Mouse (Mus musculus): ENCODE data around the gene Gm16506.

Gene Gm16506

DNA sequence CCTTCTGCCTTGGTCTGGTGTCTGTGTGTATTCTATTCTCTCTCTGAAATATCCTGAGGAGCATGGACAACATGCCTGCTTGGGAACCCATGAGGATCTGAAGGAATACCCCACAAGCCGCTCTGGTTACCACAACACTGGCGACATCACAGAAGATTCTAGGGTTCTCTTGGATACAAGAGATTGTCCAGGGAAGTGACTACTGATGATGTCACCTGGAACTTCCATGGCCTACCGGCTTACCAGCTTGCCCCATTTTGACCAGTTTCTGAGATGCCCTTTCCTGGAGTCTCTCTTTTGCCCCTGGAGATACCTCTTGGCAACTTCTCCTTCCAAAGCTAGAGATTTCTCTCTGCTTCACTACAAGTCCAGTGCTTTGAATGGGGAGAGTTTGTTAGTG lies at the start of gene Gm16506:
Gene Gm16506 (minus strand): TSS at position 101 of the 400 bp plus-strand sequence.
- WGBS: 97% methylated on average over 3 of the region's 3 CpGs

DNA sequence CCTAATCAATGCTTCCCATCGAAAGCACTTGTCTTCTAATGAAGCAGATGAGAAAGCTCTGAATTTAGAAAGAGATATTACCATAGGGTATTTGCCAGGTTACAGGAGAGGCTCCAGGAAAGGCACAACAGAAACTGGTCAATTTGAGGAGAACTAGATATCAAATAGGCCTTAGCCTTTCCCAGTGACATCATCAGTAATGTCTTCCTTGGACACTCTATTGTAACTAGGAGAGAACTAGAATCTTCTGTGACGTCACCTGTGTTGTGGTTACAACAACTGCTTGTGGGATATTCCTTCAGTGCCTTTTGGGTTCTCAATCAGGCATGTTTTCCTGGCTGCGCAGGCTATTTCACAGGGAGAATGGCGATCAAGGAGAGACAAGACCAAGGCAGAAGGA lies 20.3 kb upstream of the Gm16506 start, which contains the start of gene Gm6526:
Gene Gm6526 (plus strand): TSS at position 301 of the 400 bp plus-strand sequence.
- 82% methylated on average over 4 of the region's 4 CpGs for WGBS

DNA sequence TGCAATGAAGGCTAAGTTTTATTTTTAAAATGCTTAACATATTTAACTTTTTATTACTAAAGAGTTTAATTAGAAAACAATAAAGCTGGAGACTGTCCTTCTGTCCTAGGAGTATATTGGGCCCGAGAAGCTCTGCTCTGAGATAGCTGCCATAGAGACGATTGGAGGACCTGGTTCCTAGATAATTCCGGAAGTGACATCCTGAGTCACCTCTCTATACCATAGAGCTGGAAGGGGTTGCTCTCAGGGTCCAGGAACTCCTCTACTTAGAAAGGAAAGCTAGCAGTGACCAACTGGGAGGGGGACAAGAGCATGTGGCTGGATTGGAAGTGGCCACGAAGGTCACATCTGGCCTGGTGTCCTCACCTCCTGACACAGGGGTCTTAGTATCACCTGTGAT lies 29.7 kb downstream of the Gm16506 start, which contains the start of gene Gm7324:
Gene Gm7324 (plus strand): TSS at position 208 of the 400 bp plus-strand sequence.
- WGBS: 87% methylated on average over 4 of the region's 4 CpGs

GRCm38 (mm10) chr14:43677099-43677498 lies 50.2 kb downstream of the Gm16506 start, which contains the start of gene Gm8165:
Gene Gm8165 (minus strand): TSS chr14:43677199.
- WGBS: 62% methylated on average over 1 of the region's 2 CpGs

Measured in cerebral cortex, adult 2 months (tissue).